Mouse (Mus musculus): Measurements from ENCODE around the gene Scarb1. TPM values are rescaled to one million over a fixed set of nuclear protein-coding genes. Genes with fewer than 3 reads are reported as not detected.

The Scarb1 gene
- polyA plus RNA-seq, 1 experiment from 2014 or later: 105 TPM

GRCm38 (mm10) chr5:125349391-125349790 is 8.5 kb upstream of the Scarb1 start:
- Histone ChIP-seq H3K4me3 (ENCODE audit: low read depth, low read length) (no peak overlapping the region), H3K9ac (replicated peaks) (no peak overlapping the region), H3K36me3 (replicated peaks; ENCODE audit: insufficient read depth, low read length) (no peaks in the 10 kb centered on the region), H3K4me2 (ENCODE audit: low read depth, low read length) (no peak overlapping the region), H3K27me3 (ENCODE audit: insufficient read depth, low read length) (no peaks in the 10 kb centered on the region), H3K27ac (ENCODE audit: low read depth) (no peak overlapping the region), H3K9me3 (ENCODE audit: low read length) (no peaks in the 10 kb centered on the region), H3K4me1 (ENCODE audit: insufficient read depth) (peaks cover 15% of the 10 kb centered on the region; the same call in 1 of the 2 replicates)
- no peak for ATAC-seq
- DNase-seq: no peak
- 92% methylated on average over 3 of the region's 3 CpGs for WGBS (ENCODE audit: insufficient replicate concordance)
- TF ChIP-seq EP300 (IDR thresholded peaks at IDR 0.05; ENCODE audit: low read depth) (no peak), CTCF (IDR thresholded peaks at IDR 0.05; ENCODE audit: low read depth) (no peak)

GRCm38 (mm10) chr5:125348487-125348886 is 7.6 kb upstream of the Scarb1 start:
- H3K9ac ChIP-seq (replicated peaks): no peak overlapping the region
- H3K4me2 ChIP-seq (ENCODE audit: low read depth, low read length): no peak overlapping the region
- no peak overlapping the region for H3K27ac ChIP-seq (ENCODE audit: low read depth)
- no peak overlapping the region for H3K4me3 ChIP-seq (ENCODE audit: low read depth, low read length)
- H3K9me3 ChIP-seq (ENCODE audit: low read length): no peaks in the 10 kb centered on the region
- H3K36me3 ChIP-seq (replicated peaks; ENCODE audit: insufficient read depth, low read length): no peaks in the 10 kb centered on the region
- DNase-seq (peak; percentile 86), ATAC-seq (peak; percentile 84)
- WGBS (ENCODE audit: insufficient replicate concordance): 18% methylated on average over 8 of the region's 8 CpGs
- H3K27me3 ChIP-seq (ENCODE audit: insufficient read depth, low read length): no peaks in the 10 kb centered on the region
- H3K4me1 ChIP-seq (ENCODE audit: insufficient read depth): peaks cover 15% of the 10 kb centered on the region; the same call in 1 of the 2 replicates
- no peak for TF ChIP-seq EP300 (IDR thresholded peaks at IDR 0.05; ENCODE audit: low read depth)
- TF ChIP-seq CTCF (IDR thresholded peaks at IDR 0.05; ENCODE audit: low read depth): peak; percentile 87

GRCm38 (mm10) chr5:125348067-125348466 is 7.2 kb upstream of the Scarb1 start:
- no peaks in the 10 kb centered on the region for H3K9me3 ChIP-seq (ENCODE audit: low read length)
- no peaks in the 10 kb centered on the region for H3K27me3 ChIP-seq (ENCODE audit: insufficient read depth, low read length)
- TF ChIP-seq EP300 (IDR thresholded peaks at IDR 0.05; ENCODE audit: low read depth) (no peak), CTCF (IDR thresholded peaks at IDR 0.05; ENCODE audit: low read depth) (no peak)
- no peak overlapping the region for H3K4me2 ChIP-seq (ENCODE audit: low read depth, low read length)
- H3K9ac ChIP-seq (replicated peaks): no peak overlapping the region
- DNase-seq (no peak), ATAC-seq (peak; percentile 48; the same call in 1 of the 2 replicates)
- H3K36me3 ChIP-seq (replicated peaks; ENCODE audit: insufficient read depth, low read length): no peaks in the 10 kb centered on the region
- H3K4me1 ChIP-seq (ENCODE audit: insufficient read depth): peaks cover 15% of the 10 kb centered on the region; the same call in 1 of the 2 replicates
- H3K27ac ChIP-seq (ENCODE audit: low read depth): no peak overlapping the region
- no peak overlapping the region for H3K4me3 ChIP-seq (ENCODE audit: low read depth, low read length)
- 39% methylated on average over 7 of the region's 7 CpGs for WGBS (ENCODE audit: insufficient replicate concordance)

GRCm38 (mm10) chr5:125344296-125344695 is 3.4 kb upstream of the Scarb1 start:
- TF ChIP-seq EP300 (IDR thresholded peaks at IDR 0.05; ENCODE audit: low read depth) (no peak), CTCF (IDR thresholded peaks at IDR 0.05; ENCODE audit: low read depth) (no peak)
- H3K36me3 ChIP-seq (replicated peaks; ENCODE audit: insufficient read depth, low read length): no peaks in the 10 kb centered on the region
- H3K9ac ChIP-seq (replicated peaks): no peak overlapping the region
- DNase-seq: no peak
- H3K27ac ChIP-seq (ENCODE audit: low read depth): no peak overlapping the region
- no peaks in the 10 kb centered on the region for H3K27me3 ChIP-seq (ENCODE audit: insufficient read depth, low read length)
- 92% methylated on average over 6 of the region's 6 CpGs for WGBS (ENCODE audit: insufficient replicate concordance)
- H3K9me3 ChIP-seq (ENCODE audit: low read length): no peaks in the 10 kb centered on the region
- H3K4me2 ChIP-seq (ENCODE audit: low read depth, low read length): no peak overlapping the region
- ATAC-seq: no peak
- peaks cover 29% of the 10 kb centered on the region for H3K4me1 ChIP-seq (ENCODE audit: insufficient read depth)
- H3K4me3 ChIP-seq (ENCODE audit: low read depth, low read length): no peak overlapping the region

GRCm38 (mm10) chr5:125341459-125342090 is 681 bp upstream of the Scarb1 start:
- peak overlapping the region; percentile 48 for H3K27ac ChIP-seq (ENCODE audit: low read depth)
- H3K27me3 ChIP-seq (ENCODE audit: insufficient read depth, low read length): no peaks in the 10 kb centered on the region
- H3K36me3 ChIP-seq (replicated peaks; ENCODE audit: insufficient read depth, low read length): no peaks in the 10 kb centered on the region
- H3K9ac ChIP-seq (replicated peaks): no peak overlapping the region; the same call in 1 of the 2 replicates
- peaks cover 45% of the 10 kb centered on the region for H3K4me1 ChIP-seq (ENCODE audit: insufficient read depth)
- peak overlapping the region; percentile 83 for H3K4me2 ChIP-seq (ENCODE audit: low read depth, low read length)
- H3K9me3 ChIP-seq (ENCODE audit: low read length): no peaks in the 10 kb centered on the region
- ATAC-seq (peak; percentile 26), DNase-seq (no peak)
- WGBS (ENCODE audit: insufficient replicate concordance): 27% methylated on average over 14 of the region's 14 CpGs
- 0 out of 2 replicates have a peak, but pooled peaks have one; percentile 20 for TF ChIP-seq EP300 (IDR thresholded peaks at IDR 0.05; ENCODE audit: low read depth)
- TF ChIP-seq CTCF (IDR thresholded peaks at IDR 0.05; ENCODE audit: low read depth): no peak
- peak overlapping the region; percentile 75 for H3K4me3 ChIP-seq (ENCODE audit: low read depth, low read length)

- H3K9ac ChIP-seq (replicated peaks): peak overlapping the region; percentile 82
- no peak for TF ChIP-seq CTCF (IDR thresholded peaks at IDR 0.05; ENCODE audit: low read depth)
- H3K27ac ChIP-seq (ENCODE audit: low read depth): peak overlapping the region; percentile 89
- H3K4me3 ChIP-seq (ENCODE audit: low read depth, low read length): peak overlapping the region; percentile 75
- H3K27me3 ChIP-seq (ENCODE audit: insufficient read depth, low read length): no peaks in the 10 kb centered on the region
- H3K9me3 ChIP-seq (ENCODE audit: low read length): no peaks in the 10 kb centered on the region
- peak; percentile 7 for ATAC-seq
- peak overlapping the region; percentile 83 for H3K4me2 ChIP-seq (ENCODE audit: low read depth, low read length)
- DNase-seq: no peak
- no peaks in the 10 kb centered on the region for H3K36me3 ChIP-seq (replicated peaks; ENCODE audit: insufficient read depth, low read length)
- WGBS (ENCODE audit: insufficient replicate concordance): 2% methylated on average over 25 of the region's 25 CpGs
- H3K4me1 ChIP-seq (ENCODE audit: insufficient read depth): peaks cover 47% of the 10 kb centered on the region
Measured at GRCm38 (mm10) chr5:125339851-125340531, 903 bp downstream of the Scarb1 start.
